Mouse (Mus musculus): ENCODE data around the gene Eif3k. TPM values are rescaled to one million over a fixed set of nuclear protein-coding genes. Genes with fewer than 3 reads are reported as not detected.
A peak's percentile ranks its signal among the peaks of the same experiment; 100 is the strongest.

The Eif3k gene
- polyA plus RNA-seq, 1 experiment from 2014 or later: 282 TPM

DNA sequence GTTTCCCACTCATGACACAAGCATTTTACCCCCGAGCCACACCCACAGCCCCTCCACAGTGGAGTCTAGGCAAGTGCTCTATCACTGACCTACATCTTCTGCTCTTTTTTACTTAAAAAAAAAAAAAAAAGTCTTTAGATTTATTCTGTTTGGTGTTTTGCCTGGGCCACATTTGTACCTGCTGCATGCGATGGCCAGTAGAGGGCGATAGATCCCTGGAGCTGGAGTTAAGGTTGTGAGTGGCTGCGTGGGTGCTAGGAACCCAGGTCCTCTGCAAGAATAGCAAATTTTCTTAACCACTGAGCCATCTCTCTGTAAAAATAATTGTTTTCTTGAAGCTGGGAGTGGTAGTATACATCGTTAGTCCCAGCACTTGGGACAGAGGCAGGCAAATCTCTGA lies 10.0 kb upstream of the Eif3k start:
- H3K27me3 ChIP-seq (replicated peaks; ENCODE audit: control insufficient read depth, insufficient read depth, low read length): no peaks in the 10 kb centered on the region
- H3K36me3 ChIP-seq (ENCODE audit: control insufficient read depth, insufficient read depth): no peaks in the 10 kb centered on the region
- H3K27ac ChIP-seq (ENCODE audit: low read depth, low read length): no peak overlapping the region
- H3K4me2 ChIP-seq (replicated peaks; ENCODE audit: low read depth): no peak overlapping the region
- no peak overlapping the region for H3K4me3 ChIP-seq (ENCODE audit: low read depth, low read length)
- no peaks in the 10 kb centered on the region for H3K9me3 ChIP-seq (ENCODE audit: control insufficient read depth)
- 66% methylated on average over 5 of the region's 5 CpGs for WGBS
- H3K4me1 ChIP-seq (replicated peaks; ENCODE audit: control insufficient read depth, insufficient read depth, low read length): no peaks in the 10 kb centered on the region
- H3K9ac ChIP-seq (ENCODE audit: low read depth, low read length): no peak overlapping the region
- peak; percentile 55 for TF ChIP-seq CTCF (IDR thresholded peaks at IDR 0.05; ENCODE audit: low read depth)
- ATAC-seq: no peak

DNA sequence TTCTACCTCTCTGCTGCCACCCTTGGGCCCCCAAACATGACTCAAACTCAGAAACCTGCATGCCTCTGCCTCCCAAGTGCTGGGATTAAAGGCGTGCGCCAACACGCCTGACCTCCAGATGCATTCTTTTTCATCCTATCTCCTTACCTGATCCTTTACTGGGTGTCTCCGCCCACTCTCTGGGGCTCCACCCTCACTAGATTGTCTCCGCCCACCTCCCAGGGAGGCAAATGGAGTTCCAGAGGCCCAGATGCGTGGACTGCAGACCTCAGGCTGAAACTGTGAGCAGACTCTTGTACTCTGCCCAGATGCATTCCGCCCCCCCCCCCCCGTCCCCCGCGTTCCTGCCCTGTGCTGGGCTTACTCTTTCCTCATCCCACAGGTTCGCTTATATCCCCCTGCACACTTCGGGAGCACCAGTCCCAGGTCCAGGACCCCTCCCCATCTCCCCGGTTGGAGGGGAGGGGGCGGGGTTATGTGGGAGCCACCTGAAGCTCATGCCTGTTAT lies 9.2 kb upstream of the Eif3k start:
- no peak for TF ChIP-seq CTCF (IDR thresholded peaks at IDR 0.05; ENCODE audit: low read depth)
- no peaks in the 10 kb centered on the region for H3K9me3 ChIP-seq (ENCODE audit: control insufficient read depth)
- no peaks in the 10 kb centered on the region for H3K4me1 ChIP-seq (replicated peaks; ENCODE audit: control insufficient read depth, insufficient read depth, low read length)
- H3K4me2 ChIP-seq (replicated peaks; ENCODE audit: low read depth): no peak overlapping the region
- 55% methylated on average over 14 of the region's 14 CpGs for WGBS
- no peak overlapping the region for H3K9ac ChIP-seq (ENCODE audit: low read depth, low read length)
- no peak overlapping the region for H3K4me3 ChIP-seq (ENCODE audit: low read depth, low read length)
- ATAC-seq: no peak
- H3K36me3 ChIP-seq (ENCODE audit: control insufficient read depth, insufficient read depth): no peaks in the 10 kb centered on the region
- H3K27me3 ChIP-seq (replicated peaks; ENCODE audit: control insufficient read depth, insufficient read depth, low read length): no peaks in the 10 kb centered on the region
- no peak overlapping the region for H3K27ac ChIP-seq (ENCODE audit: low read depth, low read length)

DNA sequence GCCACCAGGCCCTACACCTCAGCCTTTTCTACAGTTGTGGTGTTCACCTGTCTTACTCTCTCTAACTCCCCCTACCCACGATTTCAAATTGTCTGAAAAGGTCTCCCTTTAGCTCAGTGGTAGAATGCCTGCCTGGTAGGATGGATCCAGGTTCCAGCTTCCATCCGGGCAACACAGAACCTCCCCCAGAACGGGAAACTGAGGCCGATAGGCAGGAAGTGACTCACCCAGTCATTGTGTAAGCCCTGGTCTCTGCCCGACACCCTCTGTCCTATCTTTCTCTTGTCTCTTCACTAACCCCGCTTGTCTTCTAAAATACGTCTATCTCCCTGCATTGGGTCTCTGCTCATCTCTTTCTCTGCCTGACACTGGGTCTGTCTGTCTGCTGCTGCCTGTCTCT lies 3.5 kb upstream of the Eif3k start:
- Histone ChIP-seq H3K4me2 (replicated peaks; ENCODE audit: low read depth) (no peak overlapping the region), H3K27me3 (replicated peaks; ENCODE audit: control insufficient read depth, insufficient read depth, low read length) (no peaks in the 10 kb centered on the region), H3K27ac (ENCODE audit: low read depth, low read length) (no peak overlapping the region), H3K9me3 (ENCODE audit: control insufficient read depth) (no peaks in the 10 kb centered on the region), H3K36me3 (ENCODE audit: control insufficient read depth, insufficient read depth) (no peaks in the 10 kb centered on the region), H3K9ac (ENCODE audit: low read depth, low read length) (no peak overlapping the region), H3K4me1 (replicated peaks; ENCODE audit: control insufficient read depth, insufficient read depth, low read length) (peaks cover 5% of the 10 kb centered on the region; the same call in 1 of the 2 replicates), H3K4me3 (ENCODE audit: low read depth, low read length) (no peak overlapping the region)
- ATAC-seq: no peak
- 85% methylated on average over 7 of the region's 7 CpGs for WGBS
- TF ChIP-seq CTCF (IDR thresholded peaks at IDR 0.05; ENCODE audit: low read depth): no peak

DNA sequence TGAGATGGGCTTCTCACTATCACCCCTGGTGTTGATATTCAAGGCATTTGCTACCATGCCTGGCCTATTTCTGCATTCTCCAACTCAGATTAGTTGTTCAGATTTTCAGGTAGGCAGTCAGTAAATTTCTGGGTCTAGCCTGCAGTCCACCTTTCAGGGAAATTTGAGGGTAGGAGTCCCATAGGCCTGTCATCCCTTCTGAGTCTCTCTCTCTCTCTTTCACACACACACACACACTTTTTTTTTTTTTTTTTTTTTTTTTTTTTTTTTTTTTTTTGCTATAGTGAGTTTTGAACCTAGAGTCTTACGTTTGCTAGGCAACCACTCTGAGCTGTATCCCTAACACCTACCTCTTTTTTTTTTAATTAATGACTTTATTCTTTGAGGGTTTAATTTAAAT lies 2.8 kb upstream of the Eif3k start:
- Histone ChIP-seq H3K4me1 (replicated peaks; ENCODE audit: control insufficient read depth, insufficient read depth, low read length) (peaks cover 5% of the 10 kb centered on the region; the same call in 1 of the 2 replicates), H3K27ac (ENCODE audit: low read depth, low read length) (no peak overlapping the region), H3K4me2 (replicated peaks; ENCODE audit: low read depth) (no peak overlapping the region), H3K27me3 (replicated peaks; ENCODE audit: control insufficient read depth, insufficient read depth, low read length) (no peaks in the 10 kb centered on the region), H3K4me3 (ENCODE audit: low read depth, low read length) (no peak overlapping the region), H3K9me3 (ENCODE audit: control insufficient read depth) (no peaks in the 10 kb centered on the region), H3K36me3 (ENCODE audit: control insufficient read depth, insufficient read depth) (peaks cover 1% of the 10 kb centered on the region; the same call in 1 of the 2 replicates), H3K9ac (ENCODE audit: low read depth, low read length) (no peak overlapping the region)
- no peak for ATAC-seq
- TF ChIP-seq CTCF (IDR thresholded peaks at IDR 0.05; ENCODE audit: low read depth): no peak
- 100% methylated on average over 1 of the region's 1 CpGs for WGBS

DNA sequence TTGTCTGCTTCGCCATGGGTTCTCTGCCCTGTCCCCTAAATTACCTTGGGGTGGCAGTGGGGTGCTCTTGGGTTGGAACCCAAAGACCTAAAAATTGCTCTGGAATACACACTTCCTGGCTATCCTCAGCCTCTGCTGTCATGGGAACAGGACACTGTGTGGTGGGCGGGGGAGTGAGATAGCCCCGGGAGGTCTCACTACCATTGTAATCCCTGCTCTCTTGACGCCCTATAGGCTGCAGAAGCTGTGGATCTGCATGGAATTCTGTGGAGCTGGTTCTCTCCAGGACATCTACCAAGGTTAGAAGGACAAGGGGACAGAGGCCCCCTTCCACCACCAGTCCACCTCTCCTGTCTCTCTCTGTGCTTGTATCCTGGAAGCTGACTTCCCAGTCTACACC lies 2.2 kb upstream of the Eif3k start:
- no peak for ATAC-seq
- H3K4me1 ChIP-seq (replicated peaks; ENCODE audit: control insufficient read depth, insufficient read depth, low read length): peaks cover 5% of the 10 kb centered on the region; the same call in 1 of the 2 replicates
- no peaks in the 10 kb centered on the region for H3K9me3 ChIP-seq (ENCODE audit: control insufficient read depth)
- TF ChIP-seq CTCF (IDR thresholded peaks at IDR 0.05; ENCODE audit: low read depth): no peak
- no peaks in the 10 kb centered on the region for H3K27me3 ChIP-seq (replicated peaks; ENCODE audit: control insufficient read depth, insufficient read depth, low read length)
- H3K36me3 ChIP-seq (ENCODE audit: control insufficient read depth, insufficient read depth): peaks cover 7% of the 10 kb centered on the region
- WGBS: 77% methylated on average over 4 of the region's 4 CpGs
- H3K4me2 ChIP-seq (replicated peaks; ENCODE audit: low read depth): no peak overlapping the region
- no peak overlapping the region for H3K4me3 ChIP-seq (ENCODE audit: low read depth, low read length)
- no peak overlapping the region for H3K9ac ChIP-seq (ENCODE audit: low read depth, low read length)
- no peak overlapping the region for H3K27ac ChIP-seq (ENCODE audit: low read depth, low read length)

DNA sequence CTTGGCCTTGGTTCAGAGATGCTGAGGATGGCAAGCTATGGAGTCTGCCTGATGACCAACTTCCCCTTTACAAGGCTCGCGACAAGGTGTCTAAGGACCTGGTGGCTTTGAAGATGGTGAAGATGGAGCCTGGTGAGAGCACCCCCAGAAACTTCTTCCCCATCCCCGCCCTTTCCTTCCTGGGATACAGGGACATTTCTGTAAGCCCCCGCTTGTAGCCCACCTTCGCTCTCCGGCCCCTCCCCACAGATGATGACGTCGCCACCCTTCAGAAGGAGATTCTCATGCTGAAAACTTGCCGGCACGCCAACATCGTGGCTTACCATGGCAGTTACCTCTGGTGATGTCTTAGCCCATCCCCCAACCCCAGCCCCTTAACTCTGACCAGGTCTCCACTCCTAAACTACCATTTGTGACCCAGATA lies 1.5 kb upstream of the Eif3k start:
- Histone ChIP-seq H3K9ac (ENCODE audit: low read depth, low read length) (peak overlapping the region; percentile 57; the same call in 1 of the 2 replicates), H3K27ac (ENCODE audit: low read depth, low read length) (no peak overlapping the region), H3K36me3 (ENCODE audit: control insufficient read depth, insufficient read depth) (peaks cover 14% of the 10 kb centered on the region), H3K4me1 (replicated peaks; ENCODE audit: control insufficient read depth, insufficient read depth, low read length) (peaks cover 5% of the 10 kb centered on the region; the same call in 1 of the 2 replicates), H3K4me3 (ENCODE audit: low read depth, low read length) (no peak overlapping the region), H3K9me3 (ENCODE audit: control insufficient read depth) (no peaks in the 10 kb centered on the region), H3K27me3 (replicated peaks; ENCODE audit: control insufficient read depth, insufficient read depth, low read length) (no peaks in the 10 kb centered on the region), H3K4me2 (replicated peaks; ENCODE audit: low read depth) (peak overlapping the region; percentile 85; the same call in 1 of the 2 replicates)
- 70% methylated on average over 11 of the region's 11 CpGs for WGBS
- TF ChIP-seq CTCF (IDR thresholded peaks at IDR 0.05; ENCODE audit: low read depth): no peak
- no peak for ATAC-seq

Measured in intestine, postnatal 0 days (tissue).